1 mouse cellular context compared by ENCODE assay signal in the genomic region with DNA sequence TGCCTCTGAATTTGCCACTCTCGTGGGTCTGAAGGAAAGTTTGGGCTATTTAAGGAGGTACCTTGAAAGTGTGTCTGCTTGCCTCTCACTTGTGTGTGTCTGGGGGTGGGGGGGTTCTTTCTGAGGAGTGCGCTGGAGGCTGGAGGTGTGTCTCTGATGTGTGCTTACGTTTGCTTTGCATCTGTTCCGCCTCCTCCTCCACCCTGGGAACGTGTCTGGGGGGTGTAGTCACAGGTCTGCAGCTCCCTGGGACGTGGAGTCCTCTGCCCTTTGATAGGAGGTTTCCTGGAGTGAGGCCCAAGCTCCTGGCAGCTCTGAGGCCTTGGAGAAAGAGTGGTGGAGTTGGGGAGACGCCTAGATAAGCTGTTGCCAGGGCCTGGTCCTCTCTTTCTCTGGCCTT.
TF ChIP-seq lines count a peak whose summit lies in the region.

No protein-coding gene starts in this region.

TF ChIP-seq in MEL, 35 proteins besides CTCF, POLR2A, EP300 and RAD21 (continued from another document):
- no peak for TF ChIP-seq ZNF384 (IDR thresholded peaks at IDR 0.05; ENCODE audit: low read depth, low read length)
- TF ChIP-seq MAX (IDR thresholded peaks at IDR 0.05; ENCODE audit: low read length): no peak
